Mouse (Mus musculus) left cerebral cortex, adult 11 months (tissue): ENCODE measurements at regions not wholly inside any gene's neighbourhood (a gene's known extent, or its start where the extent isn't known, plus 50 kb on each side); places are given as distances from the start of the nearest gene placed in this dataset.
A peak's percentile ranks its signal among the peaks of the same experiment; 100 is the strongest.

Experiments
- DNase-seq: peaks from one replicate; pipeline ENCODE4 v3.0.0; 2022; ENCODE audit warnings: low spot score

- peak; percentile 53 for DNase-seq
Observed at GRCm38 (mm10) chr5:115790436-115790835, 54.6 kb upstream of the Cit start.
